Mouse (Mus musculus) ES-Bruce4 (cell line): ENCODE data around the gene Ankrd11. TPM values are rescaled to one million over a fixed set of nuclear protein-coding genes. Genes with fewer than 3 reads are reported as not detected.

Experiments
- H3K27ac ChIP-seq: 2 replicates; pipeline ENCODE4 v1.5.1; 2012; ENCODE audit warnings: low read length, inconsistent platforms; ENCODE audit not compliant: insufficient read depth
- H3K27me3 ChIP-seq: 2 replicates; pipeline ENCODE4 v1.6.1; 2012; ENCODE audit warnings: mild to moderate bottlenecking, low read length, inconsistent platforms; ENCODE audit not compliant: control insufficient read depth, poor library complexity, insufficient read depth, severe bottlenecking
- H3K36me3 ChIP-seq: 2 replicates; pipeline ENCODE4 v1.6.1; 2012; ENCODE audit warnings: inconsistent platforms, mild to moderate bottlenecking, low read length, moderate library complexity; ENCODE audit not compliant: control insufficient read depth, poor library complexity, insufficient read depth, severe bottlenecking
- H3K4me1 ChIP-seq: one replicate; pipeline ENCODE4 v1.8.1; 2011; ENCODE audit warnings: low read length; ENCODE audit not compliant: control insufficient read depth, insufficient read depth
- H3K4me3 ChIP-seq: 2 replicates; pipeline ENCODE4 v1.5.1; 2011; ENCODE audit warnings: low read depth, mild to moderate bottlenecking, low read length
- H3K9ac ChIP-seq: 2 replicates; pipeline ENCODE4 v1.6.1; 2012; ENCODE audit warnings: low read depth, mild to moderate bottlenecking, inconsistent platforms; ENCODE audit not compliant: poor library complexity, severe bottlenecking
- H3K9me3 ChIP-seq: replicated peaks from 2 replicates; pipeline ENCODE4 v1.6.1; 2012; ENCODE audit warnings: mild to moderate bottlenecking, low read length, inconsistent platforms; ENCODE audit not compliant: control insufficient read depth, poor library complexity, insufficient read depth, severe bottlenecking
- CTCF ChIP-seq: IDR thresholded peaks from one replicate; pipeline ENCODE4 v1.8.1; 2011; ENCODE audit warnings: low read depth, low read length
- EP300 ChIP-seq: IDR thresholded peaks from 2 replicates; pipeline ENCODE4 v1.6.1; 2011; ENCODE audit warnings: low read depth, low read length; ENCODE audit not compliant: insufficient read depth
- POLR2A ChIP-seq: IDR thresholded peaks from one replicate; pipeline ENCODE4 v1.8.1; 2011; ENCODE audit warnings: low read length; ENCODE audit not compliant: insufficient read depth
- polyA plus RNA-seq: library from polyadenylated mRNA; stranded (reverse); fragments of >200 nt; gene quantifications from 2 replicates; pipeline ENCODE4 v1.2.4, GENCODE M21; 2011; ENCODE audit warnings: low read depth; ENCODE audit not compliant: missing spikeins, insufficient read depth, insufficient read length

The Ankrd11 gene
- polyA plus RNA-seq, 1 experiment: 148 TPM

GRCm38 (mm10) chr8:122912871-122913270, 129.2 kb downstream of the Ankrd11 start:
- H3K4me3 ChIP-seq: no peak overlapping the region
- no peaks in the 10 kb centered on the region for H3K27me3 ChIP-seq
- H3K27ac ChIP-seq: no peak overlapping the region
- H3K4me1 ChIP-seq: no peaks in the 10 kb centered on the region
- H3K9ac ChIP-seq: no peak overlapping the region
- H3K36me3 ChIP-seq: peaks cover 38% of the 10 kb centered on the region
- no peaks in the 10 kb centered on the region for H3K9me3 ChIP-seq
- TF ChIP-seq POLR2A (no peak), EP300 (no peak), CTCF (no peak)

GRCm38 (mm10) chr8:122912150-122912549, 129.9 kb downstream of the Ankrd11 start:
- Histone ChIP-seq H3K4me3 (no peak overlapping the region), H3K27ac (no peak overlapping the region), H3K27me3 (no peaks in the 10 kb centered on the region), H3K36me3 (peaks cover 44% of the 10 kb centered on the region), H3K9me3 (no peaks in the 10 kb centered on the region), H3K4me1 (no peaks in the 10 kb centered on the region), H3K9ac (no peak overlapping the region)
- no peak for TF ChIP-seq CTCF
- TF ChIP-seq POLR2A: no peak
- no peak for TF ChIP-seq EP300

GRCm38 (mm10) chr8:122906463-122907021, 135.5 kb downstream of the Ankrd11 start:
- Histone ChIP-seq H3K36me3 (peaks cover 13% of the 10 kb centered on the region), H3K9ac (no peak overlapping the region), H3K4me1 (peaks cover 4% of the 10 kb centered on the region), H3K9me3 (no peaks in the 10 kb centered on the region), H3K4me3 (no peak overlapping the region), H3K27ac (no peak overlapping the region), H3K27me3 (no peaks in the 10 kb centered on the region)
- TF ChIP-seq CTCF: peak; percentile 25
- TF ChIP-seq POLR2A: no peak

- Histone ChIP-seq H3K4me1 (peaks cover 4% of the 10 kb centered on the region), H3K36me3 (peaks cover 13% of the 10 kb centered on the region), H3K4me3 (no peak overlapping the region), H3K27me3 (no peaks in the 10 kb centered on the region), H3K27ac (no peak overlapping the region), H3K9me3 (no peaks in the 10 kb centered on the region), H3K9ac (no peak overlapping the region)
- TF ChIP-seq CTCF (no peak), POLR2A (no peak), EP300 (no peak)
Measured at GRCm38 (mm10) chr8:122905346-122905745, 136.7 kb downstream of the Ankrd11 start.

GRCm38 (mm10) chr8:122904496-122904895, 137.6 kb downstream of the Ankrd11 start:
- Histone ChIP-seq H3K9ac (no peak overlapping the region), H3K4me3 (no peak overlapping the region), H3K27me3 (no peaks in the 10 kb centered on the region), H3K36me3 (peaks cover 20% of the 10 kb centered on the region), H3K27ac (peak overlapping the region; percentile 56), H3K9me3 (no peaks in the 10 kb centered on the region), H3K4me1 (peaks cover 4% of the 10 kb centered on the region)
- no peak for TF ChIP-seq CTCF
- TF ChIP-seq POLR2A: no peak

GRCm38 (mm10) chr8:122903002-122903401, 139.1 kb downstream of the Ankrd11 start:
- Histone ChIP-seq H3K4me1 (peaks cover 4% of the 10 kb centered on the region), H3K4me3 (no peak overlapping the region), H3K36me3 (peaks cover 27% of the 10 kb centered on the region), H3K9me3 (no peaks in the 10 kb centered on the region), H3K27ac (no peak overlapping the region), H3K9ac (no peak overlapping the region), H3K27me3 (no peaks in the 10 kb centered on the region)
- no peak for TF ChIP-seq EP300
- TF ChIP-seq CTCF: no peak
- TF ChIP-seq POLR2A: no peak
